Mouse (Mus musculus) frontal cortex, postnatal 36 days (tissue): ENCODE results near the gene Ndufc2.
"Not testable (repeated sequence)": the region's sequence is repeated elsewhere in the genome, so short reads cannot be mapped to it uniquely, and the experiment has no call there.

Experiments
- DNase-seq, 2 experiments: peaks; one replicate each; pipeline ENCODE4 v3.0.0; 2022; ENCODE audit warnings: low spot score in 2 of 2

The Ndufc2 gene

DNA sequence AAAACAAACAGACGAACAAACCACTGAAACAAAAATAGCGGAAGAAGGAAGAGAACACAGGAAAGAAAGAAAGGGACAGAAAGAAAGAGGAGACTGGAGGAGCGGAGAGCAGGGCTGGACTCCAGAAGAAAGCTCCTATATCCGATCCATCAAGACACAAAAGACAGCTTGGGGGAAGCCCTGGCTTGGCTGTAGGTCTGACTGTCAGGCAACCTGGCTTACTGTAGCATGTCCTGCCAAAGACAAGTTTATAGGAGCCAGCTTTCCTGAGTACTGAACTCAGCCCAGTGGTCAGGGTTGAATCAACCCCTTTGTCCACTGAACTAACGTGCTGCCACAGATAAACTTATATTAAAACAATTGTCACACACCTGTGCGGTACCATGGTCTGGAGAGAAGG, 27.5 kb downstream of the Ndufc2 start:
- DNase-seq, result no peak

DNA sequence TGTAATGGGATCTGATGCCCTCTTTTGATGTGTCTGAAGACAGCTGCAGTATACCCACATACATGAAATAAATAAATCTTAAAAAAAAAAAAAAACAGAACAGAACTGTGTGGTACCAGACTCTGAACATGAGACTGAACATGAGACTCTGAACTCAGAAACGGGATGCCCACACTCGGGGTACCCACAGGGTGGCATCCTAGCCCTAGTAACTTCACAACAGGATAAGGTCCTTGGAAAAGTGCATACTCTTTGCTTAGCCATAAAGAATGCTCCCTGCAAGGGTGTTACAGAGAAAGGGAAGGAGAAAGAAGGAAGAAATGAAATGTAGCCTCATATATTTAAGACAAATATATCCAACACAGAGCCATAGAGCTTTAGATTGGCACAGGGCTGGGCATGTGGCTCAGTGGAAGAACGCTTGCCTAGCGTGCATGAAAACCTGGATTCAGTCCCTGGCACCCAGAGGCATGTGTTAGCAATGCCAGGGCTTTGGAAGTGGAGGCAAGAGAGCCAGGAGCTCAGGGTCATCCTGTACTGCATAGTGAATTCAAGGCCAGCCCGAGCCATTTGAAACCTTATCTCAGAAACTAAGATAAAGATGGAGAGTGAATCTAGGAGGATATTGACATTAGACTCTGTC, 28.1 kb downstream of the Ndufc2 start:
- DNase-seq, result no peak

DNA sequence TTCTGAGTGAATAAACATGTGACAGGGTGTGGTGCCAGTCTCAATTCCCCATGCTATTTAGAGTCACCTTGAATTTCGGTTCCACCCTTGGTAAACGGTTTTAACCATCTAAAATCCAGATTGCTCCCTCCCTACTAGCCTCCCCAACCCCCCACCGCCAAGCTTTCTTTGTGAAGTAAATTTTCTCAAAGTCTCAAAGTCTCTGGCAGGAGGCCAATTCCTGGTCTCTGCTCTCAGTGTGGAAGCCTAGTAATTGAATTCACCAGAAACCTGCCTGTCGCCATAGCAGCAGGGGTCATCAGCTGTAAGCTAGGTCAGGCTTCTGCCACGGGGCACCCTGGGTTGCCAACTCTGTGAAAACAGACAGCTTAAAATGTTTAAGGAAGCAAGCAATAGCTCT, 29.9 kb downstream of the Ndufc2 start:
- no peak for DNase-seq

DNA sequence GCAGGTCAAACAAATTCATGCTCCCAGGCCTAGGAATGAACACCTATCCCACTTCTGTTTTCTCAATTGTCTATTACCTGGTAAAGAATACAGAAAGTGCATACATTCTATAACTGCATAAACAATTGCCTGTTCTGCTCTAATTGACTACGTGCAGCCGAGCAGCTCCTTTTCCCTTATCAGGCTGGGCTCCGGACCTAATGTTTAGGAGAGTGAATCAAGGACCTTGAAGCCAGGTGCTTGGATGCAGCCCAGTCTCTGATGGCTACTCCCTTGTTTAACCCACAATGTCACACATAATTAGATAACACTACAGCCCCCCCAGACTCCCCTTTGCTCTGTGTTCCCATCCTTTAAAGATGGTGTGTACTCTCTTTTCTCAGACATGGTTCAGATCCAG, 33.7 kb downstream of the Ndufc2 start:
- not testable (repeated sequence) for DNase-seq

DNA sequence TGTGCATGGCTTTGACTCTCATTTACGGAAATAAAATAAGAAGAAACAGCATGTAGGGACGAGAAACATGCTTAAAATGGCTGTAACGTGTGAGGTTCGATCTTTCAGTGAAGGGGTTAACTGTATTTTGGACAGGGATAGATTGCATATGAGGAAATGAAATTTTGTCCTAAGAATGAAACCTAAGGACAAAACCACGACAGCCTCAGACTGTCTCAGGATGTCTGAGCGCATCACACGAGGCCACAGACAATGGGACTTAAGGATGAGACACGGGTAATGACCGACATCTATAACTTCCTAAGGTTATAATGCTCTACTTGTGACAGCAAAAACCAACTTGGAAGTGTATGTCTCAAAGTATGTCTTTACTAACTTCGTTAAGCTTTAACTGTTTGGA, 34.7 kb downstream of the Ndufc2 start:
- DNase-seq, result no peak

DNA sequence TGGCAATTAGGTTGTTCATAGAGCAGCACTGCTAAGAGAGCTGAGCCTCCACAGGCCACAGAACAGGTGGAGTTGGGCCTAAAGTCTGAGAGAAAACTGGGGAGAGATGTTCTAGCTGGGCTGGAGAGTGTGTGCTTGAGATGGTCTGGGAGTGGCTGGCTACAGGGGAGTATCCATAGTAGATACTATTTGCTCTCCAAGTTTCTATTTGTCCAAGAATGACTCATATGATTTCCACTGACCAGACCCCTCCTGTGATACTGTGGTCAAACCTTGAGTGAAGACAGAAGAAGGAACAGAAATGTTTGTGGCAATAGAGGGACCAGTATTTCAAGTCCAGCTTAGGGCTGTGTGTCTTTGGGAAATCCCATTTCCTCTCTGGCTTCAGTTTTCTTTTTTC, 39.2 kb downstream of the Ndufc2 start:
- DNase-seq, result no peak

DNA sequence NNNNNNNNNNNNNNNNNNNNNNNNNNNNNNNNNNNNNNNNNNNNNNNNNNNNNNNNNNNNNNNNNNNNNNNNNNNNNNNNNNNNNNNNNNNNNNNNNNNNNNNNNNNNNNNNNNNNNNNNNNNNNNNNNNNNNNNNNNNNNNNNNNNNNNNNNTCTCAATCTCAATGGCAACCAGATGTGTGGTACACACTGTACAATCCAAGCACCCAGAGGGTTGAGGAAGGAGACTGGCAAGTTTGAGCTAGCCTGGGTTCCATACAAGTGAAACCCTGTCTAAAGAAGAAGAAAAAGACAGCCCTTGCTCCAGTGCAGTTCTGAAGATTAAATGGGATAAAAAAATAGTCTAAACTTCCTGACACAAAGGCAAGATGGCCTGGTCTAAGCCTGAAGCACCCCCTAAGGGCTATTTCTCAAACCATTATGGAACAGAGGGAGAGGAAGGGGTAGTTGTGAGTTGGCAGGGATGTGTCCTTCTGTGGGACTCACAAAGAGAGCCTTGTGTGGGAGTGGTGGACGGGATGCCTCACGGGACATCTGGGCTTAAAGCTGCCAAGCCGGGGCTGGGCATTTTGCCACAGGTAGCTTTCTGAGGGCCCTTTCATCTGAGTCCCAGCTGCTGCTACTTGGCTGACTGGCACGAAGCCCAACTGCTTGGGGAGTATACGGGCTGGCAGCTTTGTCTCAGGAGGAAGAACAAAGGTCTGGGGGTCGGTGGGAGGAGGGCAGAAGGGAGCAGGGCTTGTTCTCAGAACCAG, 46.5 kb downstream of the Ndufc2 start:
- peak; percentile 87 to 90 for DNase-seq

DNA sequence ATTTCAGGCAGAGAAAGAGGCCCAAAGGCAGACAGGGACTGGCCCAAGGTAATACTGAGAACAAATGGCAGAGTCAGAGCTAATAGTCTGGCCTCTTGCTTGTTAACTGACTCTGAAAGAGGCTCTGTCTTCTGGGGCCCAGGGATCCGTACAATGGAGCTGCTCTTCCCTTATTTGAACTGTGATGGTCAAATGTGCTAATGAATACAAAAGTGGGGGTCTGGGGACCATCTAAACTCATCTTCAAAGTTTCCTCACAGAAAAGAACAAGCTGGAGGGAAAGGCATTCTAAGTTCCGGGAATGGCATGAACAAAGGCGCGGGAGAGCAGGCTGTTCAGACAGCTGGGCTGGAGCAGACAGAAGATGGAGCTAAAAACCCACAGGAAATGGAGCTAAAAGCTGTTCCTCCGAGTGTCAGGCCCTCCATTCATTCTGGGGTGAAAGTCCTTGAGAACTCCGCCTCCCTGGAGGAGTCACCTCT, 47.3 kb downstream of the Ndufc2 start:
- peak in 1 of 2 experiments; percentile 24 for DNase-seq

DNA sequence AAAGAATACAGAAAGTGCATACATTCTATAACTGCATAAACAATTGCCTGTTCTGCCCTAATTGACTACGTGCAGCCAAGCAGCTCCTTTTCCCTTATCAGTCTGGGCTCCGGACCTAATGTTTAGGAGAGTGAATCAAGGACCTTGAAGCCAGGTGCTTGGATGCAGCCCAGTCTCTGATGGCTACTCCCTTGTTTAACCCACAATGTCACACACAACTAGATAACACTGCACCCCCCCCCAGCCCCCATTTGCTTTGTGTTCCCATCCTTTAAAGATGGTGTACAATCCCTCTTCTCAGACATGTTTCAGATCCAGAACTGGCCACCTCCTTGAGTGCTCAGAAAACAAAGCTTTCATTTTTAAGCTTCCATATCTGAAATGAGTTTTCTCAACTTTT, 51.2 kb downstream of the Ndufc2 start, which contains the start of gene Kctd14:
Gene Kctd14, plus strand, starts transcription at position 301 of the 400 bp plus-strand sequence.
- not testable (repeated sequence) for DNase-seq

DNA sequence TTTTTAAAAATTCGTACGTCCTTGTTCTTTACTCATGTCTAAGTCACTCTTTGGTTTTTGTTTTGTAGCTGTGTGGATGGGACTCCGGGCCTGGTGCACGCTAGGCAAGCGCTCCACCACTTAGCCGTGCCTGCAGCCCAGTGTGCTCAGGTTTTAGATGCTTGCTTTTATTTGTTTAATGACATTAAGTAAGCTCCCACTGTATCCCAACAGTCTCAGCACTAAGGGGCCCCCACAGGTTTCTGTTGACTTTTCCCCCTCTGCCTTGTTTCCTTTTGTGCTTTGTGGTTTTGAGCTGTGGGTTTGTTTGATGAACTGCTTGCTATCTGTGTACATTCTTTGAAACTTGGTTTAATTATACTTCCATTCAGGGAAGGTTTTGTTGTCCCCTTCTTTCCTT, 52.4 kb downstream of the Ndufc2 start:
- DNase-seq, result no peak

DNA sequence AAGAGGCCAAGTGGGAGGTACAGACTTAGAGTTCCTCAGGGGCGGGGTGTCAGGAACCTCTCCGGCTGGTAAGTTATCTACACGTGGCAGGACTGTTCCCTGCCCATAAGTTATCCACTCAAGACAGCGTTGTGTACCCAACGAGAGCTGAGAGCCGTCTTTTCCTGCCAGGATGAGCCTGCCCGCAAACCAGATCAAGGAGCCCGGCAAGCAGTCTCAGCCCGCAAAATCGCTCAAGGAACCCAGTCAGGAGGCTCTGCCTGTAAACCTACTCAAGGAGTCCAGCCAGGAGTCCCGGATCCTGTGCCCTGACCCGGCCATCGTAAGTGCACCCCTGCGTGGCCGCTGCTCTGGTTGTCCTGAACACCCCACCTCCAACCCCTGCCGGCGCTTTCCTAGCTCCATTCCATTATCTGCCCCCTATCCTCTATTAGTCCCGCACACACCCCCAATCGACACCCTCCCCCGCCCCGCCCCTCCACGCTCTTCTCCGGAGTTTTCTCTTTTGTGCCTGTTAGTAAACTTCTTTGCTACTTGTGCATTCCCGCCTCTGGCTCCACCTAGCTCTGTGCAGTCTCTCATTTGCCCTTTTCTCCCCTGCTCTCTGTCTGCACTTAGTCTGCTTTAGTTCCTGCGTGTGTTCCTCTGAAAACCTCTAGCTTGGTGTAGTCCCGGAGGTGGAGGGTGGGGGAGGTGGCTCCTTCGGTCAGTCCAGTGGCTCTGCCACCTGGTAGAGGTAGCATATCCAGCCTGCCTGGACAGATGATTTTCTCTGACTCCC, 53.5 kb downstream of the Ndufc2 start:
- no peak for DNase-seq

DNA sequence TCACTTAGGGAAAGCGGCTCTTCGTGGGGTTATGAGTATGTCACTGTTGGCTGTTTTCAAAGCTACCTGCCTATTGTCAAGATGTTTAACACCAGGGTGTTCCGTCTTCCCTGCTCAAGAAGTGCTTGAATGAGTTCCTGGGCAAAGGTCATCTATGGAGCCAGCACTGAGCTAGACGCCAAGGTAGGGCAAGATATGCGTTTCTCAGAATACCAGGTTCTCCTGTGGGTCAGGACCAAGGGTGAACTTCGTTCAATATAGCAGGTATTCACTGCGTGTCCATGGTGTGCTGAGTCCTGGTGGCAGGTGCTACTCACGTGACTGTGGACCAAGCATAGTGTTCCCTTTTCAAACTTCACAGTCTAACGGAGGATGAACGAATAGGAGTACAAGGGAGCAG, 55.0 kb downstream of the Ndufc2 start:
- no peak for DNase-seq

DNA sequence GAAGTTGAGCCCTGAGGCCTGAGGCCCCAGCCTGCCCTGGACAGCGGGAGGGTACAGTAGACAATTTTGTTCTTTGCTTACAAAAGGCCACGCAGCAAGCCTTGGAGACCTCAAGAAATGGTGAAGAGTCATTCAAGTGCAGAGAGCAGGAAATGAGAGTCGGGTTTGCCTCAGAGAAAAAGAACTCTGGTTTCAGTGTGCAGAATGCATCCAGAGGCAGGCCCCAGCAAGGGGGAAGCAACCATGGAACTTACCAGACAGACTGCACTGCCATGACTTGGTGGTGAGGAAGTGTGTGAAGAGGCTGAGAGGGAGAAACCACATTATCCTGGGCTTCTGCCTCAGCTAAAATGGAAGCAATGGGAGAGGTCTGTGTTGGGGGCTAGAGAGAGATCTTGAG, 55.8 kb downstream of the Ndufc2 start:
- DNase-seq, result no peak
